Mouse (Mus musculus): ENCODE data around the gene Acvr1b.
A peak's percentile ranks its signal among the peaks of the same experiment; 100 is the strongest.

The Acvr1b gene

DNA sequence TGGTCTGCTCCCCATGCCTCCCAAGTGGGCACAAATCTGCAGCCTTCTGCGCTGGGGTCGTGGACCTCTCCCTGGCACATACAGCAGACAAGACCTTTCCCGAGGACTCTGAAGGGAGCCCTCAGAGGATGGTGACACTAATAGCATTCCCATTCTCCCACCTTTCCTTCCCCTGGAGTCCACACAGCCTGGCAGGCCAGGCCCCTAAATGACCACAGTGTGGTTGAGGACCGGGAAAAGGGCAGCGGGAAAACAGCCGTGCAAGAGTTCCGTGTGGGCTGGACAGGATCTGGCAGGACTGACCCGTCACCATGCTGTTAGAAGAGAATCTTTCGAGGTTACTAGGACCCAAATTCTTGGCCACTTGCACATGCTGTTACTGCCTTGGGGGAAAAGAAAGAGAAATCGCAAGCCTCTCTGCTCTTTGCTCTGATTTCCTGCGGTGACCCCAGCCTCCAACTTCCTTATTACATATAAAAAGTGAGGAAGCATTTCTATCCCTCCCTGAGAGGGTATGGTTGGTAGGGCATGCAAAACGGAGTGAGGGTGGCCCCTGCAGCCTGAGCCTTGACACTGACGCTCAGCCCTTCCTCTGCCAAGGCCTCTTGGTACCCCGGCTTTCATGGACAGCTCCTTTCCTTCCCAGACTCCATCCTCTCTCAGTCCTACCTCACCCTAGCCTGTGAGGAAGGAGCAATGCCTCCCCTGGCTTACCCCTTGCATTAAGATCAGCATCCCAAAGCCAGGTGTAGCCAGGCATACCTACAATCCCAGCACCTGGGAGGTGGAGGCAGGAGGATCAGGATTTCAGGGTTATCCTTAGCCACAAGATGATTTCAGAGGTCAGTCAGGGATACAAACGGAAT lies 27.5 kb upstream of the Acvr1b start:
- DNase-seq (ENCODE audit: low spot score), result no peak

DNA sequence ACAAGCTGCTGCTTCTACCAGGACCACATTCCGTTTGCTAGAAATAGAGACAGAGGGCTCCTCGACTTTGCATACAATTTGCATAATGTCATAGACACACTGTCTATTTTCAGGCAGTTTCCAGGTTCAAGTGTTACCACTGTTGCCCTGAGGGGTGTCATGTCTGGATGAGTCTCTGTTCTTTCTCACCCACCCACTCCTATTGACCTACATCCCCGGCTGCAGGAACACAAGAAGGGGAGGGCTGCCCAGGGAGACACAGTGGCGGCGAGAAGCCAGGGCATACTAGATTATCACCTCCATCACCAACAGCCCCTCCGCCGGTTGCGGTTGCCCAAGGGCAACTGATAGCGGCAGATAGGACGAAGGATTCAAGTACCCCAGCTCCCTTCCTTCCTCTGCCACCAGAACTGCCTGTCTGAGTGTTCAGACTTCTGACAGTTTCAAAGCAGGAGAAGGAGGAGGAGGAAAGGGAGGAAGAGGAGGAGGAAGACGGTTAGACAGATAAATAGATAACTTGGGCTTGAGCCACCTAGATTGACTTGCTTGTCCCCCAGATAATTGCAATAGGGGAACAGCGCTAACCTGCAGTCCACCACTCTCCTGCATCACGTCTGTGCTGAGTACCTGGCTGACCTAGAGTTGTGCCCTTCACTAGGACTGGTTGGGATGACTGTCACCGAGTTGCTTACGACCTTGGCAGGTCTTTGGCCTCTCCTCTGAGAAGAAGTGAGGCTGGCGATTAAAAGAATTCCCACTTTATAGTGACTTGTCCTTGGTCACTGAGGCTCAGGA lies 26.6 kb upstream of the Acvr1b start:
- DNase-seq (ENCODE audit: low spot score), result no peak

GRCm38 (mm10) chr15:101147910-101148273 lies 26.0 kb upstream of the Acvr1b start:
- no peak for DNase-seq (ENCODE audit: low spot score)

DNA sequence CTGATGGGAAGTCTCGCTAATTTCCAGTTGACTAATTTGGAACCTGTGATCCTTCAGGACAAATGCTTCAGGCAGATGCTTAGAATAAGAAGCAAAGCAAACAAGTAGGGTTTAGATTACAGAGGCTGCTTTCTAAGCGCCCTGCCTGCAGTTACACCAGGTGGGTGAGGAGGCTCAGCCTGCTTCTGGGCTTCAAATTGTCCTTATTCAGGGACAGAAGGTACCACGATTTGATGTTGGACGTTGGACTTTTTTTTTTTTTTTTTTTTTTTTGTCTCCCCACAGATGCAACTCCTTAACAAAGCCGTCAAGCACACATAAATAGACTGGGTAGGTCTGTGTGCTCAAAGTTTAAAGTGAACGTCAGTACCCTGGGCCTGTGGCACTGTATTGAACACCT lies 25.3 kb upstream of the Acvr1b start:
- no peak for DNase-seq (ENCODE audit: low spot score)

GRCm38 (mm10) chr15:101151409-101152261 lies 22.2 kb upstream of the Acvr1b start:
- no peak for DNase-seq (ENCODE audit: low spot score)

- DNase-seq (ENCODE audit: low spot score), result no peak
Measured at GRCm38 (mm10) chr15:101154700-101155616, 18.9 kb upstream of the Acvr1b start.

GRCm38 (mm10) chr15:101160128-101160527 lies 13.7 kb upstream of the Acvr1b start:
- no peak for DNase-seq (ENCODE audit: low spot score)

GRCm38 (mm10) chr15:101160591-101160990 lies 13.3 kb upstream of the Acvr1b start:
- DNase-seq (ENCODE audit: low spot score), result no peak

- DNase-seq (ENCODE audit: low spot score), result peak; percentile 76
Measured at GRCm38 (mm10) chr15:101161534-101161933, 12.3 kb upstream of the Acvr1b start.

GRCm38 (mm10) chr15:101163056-101163458 lies 10.8 kb upstream of the Acvr1b start:
- no peak for DNase-seq (ENCODE audit: low spot score)

GRCm38 (mm10) chr15:101163854-101164253 lies 10.0 kb upstream of the Acvr1b start:
- DNase-seq (ENCODE audit: low spot score), result no peak

DNA sequence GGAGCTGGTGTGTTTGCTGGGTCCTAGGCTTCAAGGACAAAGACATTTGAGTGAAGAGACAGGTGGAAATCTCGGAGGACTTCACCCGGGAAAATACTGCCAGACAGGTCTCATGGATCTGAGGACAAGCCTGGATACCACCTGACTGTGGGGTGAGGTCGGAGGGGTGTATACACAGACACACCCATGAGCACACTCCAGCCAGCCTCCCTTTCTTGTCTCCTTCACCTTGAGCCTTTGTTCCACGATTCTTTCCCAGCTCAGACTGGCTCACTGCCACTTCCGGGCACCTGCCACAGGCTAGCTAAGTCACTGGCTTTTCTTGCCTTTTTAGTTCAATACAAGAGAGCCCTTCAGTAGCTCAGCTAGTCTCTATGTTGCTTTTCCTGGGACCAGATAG lies 9.6 kb upstream of the Acvr1b start:
- no peak for DNase-seq (ENCODE audit: low spot score)

GRCm38 (mm10) chr15:101165658-101166437 lies 8.0 kb upstream of the Acvr1b start:
- DNase-seq (ENCODE audit: low spot score), result peak; percentile 71

GRCm38 (mm10) chr15:101167553-101167952 lies 6.3 kb upstream of the Acvr1b start:
- DNase-seq (ENCODE audit: low spot score), result no peak

- DNase-seq (ENCODE audit: low spot score), result no peak
Measured at GRCm38 (mm10) chr15:101169910-101170309, 4.0 kb upstream of the Acvr1b start.

GRCm38 (mm10) chr15:101170413-101170980 lies 3.4 kb upstream of the Acvr1b start:
- peak; percentile 55 for DNase-seq (ENCODE audit: low spot score)

- DNase-seq (ENCODE audit: low spot score), result no peak
Measured at GRCm38 (mm10) chr15:101171272-101171671, 2.6 kb upstream of the Acvr1b start.

- no peak for DNase-seq (ENCODE audit: low spot score)
Measured at GRCm38 (mm10) chr15:101172016-101172415, 1.9 kb upstream of the Acvr1b start.

DNA sequence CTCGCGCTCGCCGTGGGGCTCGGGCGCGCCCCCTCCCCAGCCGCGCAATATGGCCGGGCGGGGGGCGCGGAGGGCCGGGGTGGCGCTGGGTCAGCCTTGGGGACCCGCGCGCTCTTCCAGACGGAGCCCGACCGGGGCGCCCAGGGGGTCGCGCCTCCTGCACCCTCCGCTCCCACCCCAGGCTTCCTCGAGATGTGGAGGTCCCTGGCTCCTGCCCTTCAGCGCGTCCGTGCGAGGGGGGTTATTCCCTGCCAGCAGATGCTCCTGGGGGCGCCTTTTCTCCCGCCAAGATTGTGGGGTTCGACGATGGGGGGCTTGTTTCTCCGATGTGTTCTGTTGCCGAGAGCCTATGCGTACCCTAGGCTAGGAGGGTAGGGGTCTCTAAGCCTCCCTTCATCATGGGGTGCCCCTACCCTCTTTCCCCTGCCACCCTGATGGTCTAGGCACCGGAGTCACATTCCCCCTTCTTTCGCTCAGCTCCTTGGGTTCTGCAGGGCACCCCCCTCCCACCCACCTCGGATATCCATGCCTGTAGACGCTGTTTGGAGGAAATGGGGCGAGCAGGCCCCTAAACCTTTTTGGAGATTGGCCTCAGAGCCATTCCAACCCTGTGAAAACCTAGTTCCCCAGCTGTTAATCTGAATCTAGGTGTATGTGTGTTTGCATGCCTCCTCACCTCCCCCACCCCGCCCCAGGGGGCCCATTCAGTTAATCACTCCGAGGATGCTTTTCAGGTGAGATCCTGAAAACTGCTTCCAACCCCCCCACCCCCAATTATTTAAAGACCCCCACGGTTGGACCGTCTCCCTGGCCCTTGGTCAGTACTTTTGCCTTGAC lies 645 bp downstream of the Acvr1b start:
- no peak for DNase-seq (ENCODE audit: low spot score)
